Mouse (Mus musculus) left cerebral cortex, postnatal 25 days (tissue): Measurements from ENCODE around the gene Krtap5-3. TPM values are rescaled to one million over a fixed set of nuclear protein-coding genes. Genes with fewer than 3 reads are reported as not detected.
"Not testable (repeated sequence)": the region's sequence is repeated elsewhere in the genome, so short reads cannot be mapped to it uniquely, and the experiment has no call there.

Experiments used
- DNase-seq, 2 experiments: peaks; one replicate each; pipeline ENCODE4 v3.0.0; 2022; ENCODE audit warnings: low spot score in 2 of 2, mixed read lengths in 1 of 2
- intact Hi-C: fragments of 180-260 bp; cut with DNase I; formaldehyde crosslinking; loops from one replicate; pipeline ENCODE4 v1.15.1; 2025
- total RNA-seq, 2 experiments: library from RNA; stranded (reverse); gene quantifications; 2 replicates each; pipeline ENCODE4 v1.2.3; 2021

Gene Krtap5-3
- not detected for total RNA-seq

GRCm38 (mm10) chr7:142201064-142201463 is at the start of gene Krtap5-3:
Gene Krtap5-3, plus strand, starts transcription at chr7:142201364.
- intact Hi-C loops = no loop called here
- no peak for DNase-seq

- DNase-seq = no peak
- intact Hi-C loops = no loop called here
Measured at GRCm38 (mm10) chr7:142152191-142152590, 49.0 kb upstream of the Krtap5-3 start.

GRCm38 (mm10) chr7:142155308-142155707 is 45.9 kb upstream of the Krtap5-3 start:
- no peak for DNase-seq
- intact Hi-C loops = no loop called here

GRCm38 (mm10) chr7:142157013-142157412 is 44.2 kb upstream of the Krtap5-3 start, which contains the start of gene Gm29735:
Gene Gm29735, minus strand, starts transcription at chr7:142157113.
- intact Hi-C loops = not testable (repeated sequence)

GRCm38 (mm10) chr7:142159366-142159765 is 41.8 kb upstream of the Krtap5-3 start:
- intact Hi-C loops = no loop called here

More at GRCm38 (mm10) chr7:142157013-142157412, 44.2 kb upstream of the Krtap5-3 start, which contains the start of gene Gm29735:
- not testable (repeated sequence) for DNase-seq

GRCm38 (mm10) chr7:142165639-142166038 is 35.5 kb upstream of the Krtap5-3 start, which contains the start of gene Gm4553:
Gene Gm4553, minus strand, starts transcription at chr7:142165739.
- intact Hi-C loops = loop anchor here (5.0 kb wide), 1 partner anchor 98 kb away; no protein-coding TSS in a partner anchor

More at GRCm38 (mm10) chr7:142159366-142159765, 41.8 kb upstream of the Krtap5-3 start:
- DNase-seq = no peak

GRCm38 (mm10) chr7:142169836-142170235 is 31.3 kb upstream of the Krtap5-3 start:
- intact Hi-C loops = loop anchor here (5.0 kb wide), 1 partner anchor 103 kb away; no protein-coding TSS in a partner anchor
- no peak for DNase-seq

More at GRCm38 (mm10) chr7:142165639-142166038, 35.5 kb upstream of the Krtap5-3 start, which contains the start of gene Gm4553:
- DNase-seq = not testable (repeated sequence)

- intact Hi-C loops, DNase-seq: not testable (repeated sequence)
Measured at GRCm38 (mm10) chr7:142175905-142176304, 25.3 kb upstream of the Krtap5-3 start, which contains the start of gene Krtap5-2. Gene Krtap5-2, minus strand, starts transcription at chr7:142176005.

GRCm38 (mm10) chr7:142178685-142179084 is 22.5 kb upstream of the Krtap5-3 start:
- DNase-seq = peak in 1 of 2 experiments; percentile 53
- intact Hi-C loops = no loop called here

- no peak for DNase-seq
- intact Hi-C loops = no loop called here
Measured at GRCm38 (mm10) chr7:142181021-142181420, 20.1 kb upstream of the Krtap5-3 start.

- intact Hi-C loops = no loop called here
- DNase-seq = no peak
Measured at GRCm38 (mm10) chr7:142188156-142188555, 13.0 kb upstream of the Krtap5-3 start.

GRCm38 (mm10) chr7:142190289-142190688 is 10.9 kb upstream of the Krtap5-3 start, which contains the start of gene Gm10153:
Gene Gm10153, minus strand, starts transcription at chr7:142190389.
- DNase-seq = no peak
- intact Hi-C loops = no loop called here

GRCm38 (mm10) chr7:142198748-142199147 is 2.4 kb upstream of the Krtap5-3 start:
- DNase-seq = peak in 1 of 2 experiments; percentile 16
- intact Hi-C loops = no loop called here

GRCm38 (mm10) chr7:142205488-142205887 is 4.3 kb downstream of the Krtap5-3 start:
- DNase-seq = no peak

GRCm38 (mm10) chr7:142206891-142207290 is 5.7 kb downstream of the Krtap5-3 start:
- intact Hi-C loops, DNase-seq: not testable (repeated sequence)

More at GRCm38 (mm10) chr7:142205488-142205887, 4.3 kb downstream of the Krtap5-3 start:
- intact Hi-C loops = no loop called here

GRCm38 (mm10) chr7:142211559-142211958 is 10.4 kb downstream of the Krtap5-3 start, which contains the start of gene Gm7579:
Gene Gm7579, plus strand, starts transcription at chr7:142211859.
- intact Hi-C loops = no loop called here
- DNase-seq = no peak

- DNase-seq, intact Hi-C loops: not testable (repeated sequence)
Measured at GRCm38 (mm10) chr7:142212136-142212535, 11.0 kb downstream of the Krtap5-3 start.

GRCm38 (mm10) chr7:142224518-142224917 is 23.4 kb downstream of the Krtap5-3 start:
- DNase-seq = no peak
- intact Hi-C loops = no loop called here

GRCm38 (mm10) chr7:142229871-142230270 is 28.7 kb downstream of the Krtap5-3 start, which contains the start of gene Krtap5-5:
Gene Krtap5-5, minus strand, starts transcription at chr7:142229971.
- intact Hi-C loops, DNase-seq: not testable (repeated sequence)

- DNase-seq = no peak
- intact Hi-C loops = no loop called here
Measured at GRCm38 (mm10) chr7:142231540-142231939, 30.4 kb downstream of the Krtap5-3 start.

GRCm38 (mm10) chr7:142240978-142241377 is 39.8 kb downstream of the Krtap5-3 start, which contains the start of gene Gm40460:
Gene Gm40460, minus strand, starts transcription at chr7:142241078.
- no peak for DNase-seq
- intact Hi-C loops = no loop called here
